Mouse (Mus musculus): ENCODE measurements around the gene Gm17660. TPM values are rescaled to one million over a fixed set of nuclear protein-coding genes. Genes with fewer than 3 reads are reported as not detected.

Gene Gm17660
- total RNA-seq, 1 experiment from 2014 or later = not detected

Other genes with a start within 250 kb of the Gm17660 start
- gene Klhl8, start 166.3 kb downstream of the Gm17660 start, total RNA-seq (2017) = 0.29 to 4.3 TPM (median 0.53 TPM) in 3 replicates
- 0.68 TPM in 1 of 3 replicates, not detected in the others for gene Hsd17b13, start 100.2 kb downstream of the Gm17660 start, total RNA-seq (2017)
- gene Hsd17b11, start 55.7 kb downstream of the Gm17660 start, total RNA-seq (2017) = 90.1 to 135 TPM (median 123 TPM) in 3 replicates
- gene Nudt9, start 31.3 kb downstream of the Gm17660 start, total RNA-seq (2017) = 35.1 to 55.6 TPM (median 38.7 TPM) in 3 replicates
- gene Sparcl1, start 36.1 kb upstream of the Gm17660 start, total RNA-seq (2017) = not detected in 3 replicates
- gene Dspp, start 93.1 kb upstream of the Gm17660 start, total RNA-seq (2017) = not detected in 3 replicates
- gene Dmp1, start 125.0 kb upstream of the Gm17660 start, total RNA-seq (2017) = not detected in 3 replicates
- not detected in 3 replicates for gene Ibsp, start 221.6 kb upstream of the Gm17660 start, total RNA-seq (2017)
- gene Mepe, start 247.7 kb upstream of the Gm17660 start, total RNA-seq (2017) = not detected in 3 replicates

Data from monocyte, adult 5-6 weeks (primary cell).